Mouse (Mus musculus) MEL (cell line): Measurements from ENCODE around the gene Cdh24. TPM values are rescaled to one million over a fixed set of nuclear protein-coding genes. Genes with fewer than 3 reads are reported as not detected.

ENCODE experiments used
- DNase-seq: peaks from one replicate; pipeline ENCODE4 v3.0.0; 2011; ENCODE audit warnings: low read depth, low spot score
- H3K27ac ChIP-seq: 2 replicates; pipeline ENCODE4 v1.5.1; 2012; ENCODE audit warnings: low read depth, mild to moderate bottlenecking, control low read depth, low read length, moderate library complexity; ENCODE audit not compliant: control insufficient read depth
- H3K27me3 ChIP-seq, 2 experiments: fragments of 150-350 bp in 1 of 2; sonication (generic) in 1 of 2; 2 replicates each; pipeline ENCODE4 v1.6.1; 2012; ENCODE audit warnings: low read length in 2 of 2, mild to moderate bottlenecking in 2 of 2, improper control_type of control experiment in 1 of 2, moderate library complexity in 1 of 2; ENCODE audit not compliant: insufficient read depth in 2 of 2, control insufficient read depth in 1 of 2
- H3K36me3 ChIP-seq, 2 experiments: 2 replicates each; pipeline ENCODE4 v1.6.1; 2012 to 2014; ENCODE audit warnings: low read length in 2 of 2, improper control_type of control experiment in 1 of 2, inconsistent platforms in 1 of 2, mild to moderate bottlenecking in 1 of 2; ENCODE audit not compliant: insufficient read depth in 2 of 2, control insufficient read depth in 1 of 2
- H3K4me1 ChIP-seq, 2 experiments: fragments of 150-350 bp in 1 of 2; sonication (generic) in 1 of 2; 2 replicates each; pipeline ENCODE4 v1.6.1; 2012; ENCODE audit warnings: low read length in 2 of 2, improper control_type of control experiment in 1 of 2, mild to moderate bottlenecking in 1 of 2; ENCODE audit not compliant: insufficient read depth in 2 of 2, control insufficient read depth in 1 of 2
- H3K4me3 ChIP-seq, 2 experiments: fragments of 150-350 bp in 1 of 2; sonication (generic) in 1 of 2; 2 replicates each; pipeline ENCODE4 v1.5.1; 2012; ENCODE audit warnings: low read depth in 2 of 2, low read length in 2 of 2, mild to moderate bottlenecking in 2 of 2, moderate library complexity in 2 of 2, control low read depth in 1 of 2, improper control_type of control experiment in 1 of 2; ENCODE audit not compliant: control insufficient read depth in 1 of 2, insufficient read depth in 1 of 2
- H3K79me2 ChIP-seq: 2 replicates; pipeline ENCODE4 v1.6.1; 2012; ENCODE audit warnings: mild to moderate bottlenecking, low read length, moderate library complexity; ENCODE audit not compliant: control insufficient read depth, poor library complexity, insufficient read depth
- H3K9ac ChIP-seq: 2 replicates; pipeline ENCODE4 v1.6.1; 2012; ENCODE audit warnings: low read depth, mild to moderate bottlenecking, control low read depth, low read length, moderate library complexity; ENCODE audit not compliant: control insufficient read depth, poor library complexity, severe bottlenecking
- H3K9me3 ChIP-seq: fragments of 150-350 bp; sonication (generic); replicated peaks from 2 replicates; pipeline ENCODE4 v1.6.1; 2012; ENCODE audit warnings: mild to moderate bottlenecking, low read length, improper control_type of control experiment, moderate library complexity; ENCODE audit not compliant: insufficient read depth
- BHLHE40 ChIP-seq: IDR thresholded peaks from 2 replicates; pipeline ENCODE4 v1.6.1; 2012; ENCODE audit warnings: low read depth, mild to moderate bottlenecking, inconsistent platforms, low read length, improper control_type of control experiment, borderline replicate concordance
- CHD1 ChIP-seq: IDR thresholded peaks from 2 replicates; pipeline ENCODE4 v1.6.1; 2012; ENCODE audit warnings: low read depth, mild to moderate bottlenecking, inconsistent platforms, low read length, improper control_type of control experiment
- CHD2 ChIP-seq: IDR thresholded peaks from 2 replicates; pipeline ENCODE4 v1.6.1; 2011; ENCODE audit warnings: low read length, improper control_type of control experiment
- CTCF ChIP-seq, 3 experiments: IDR thresholded peaks in 2 of 3; conservative IDR thresholded peaks in 1 of 3; 2 replicates each; pipeline ENCODE4 v1.5.1; 2011 to 2012; ENCODE audit warnings: low read length in 3 of 3, low read depth in 2 of 3, mild to moderate bottlenecking in 2 of 3, improper control_type of control experiment in 1 of 3, inconsistent platforms in 1 of 3, mixed read lengths in 1 of 3, moderate library complexity in 1 of 3; ENCODE audit not compliant: control insufficient read depth in 1 of 3, insufficient read depth in 1 of 3, poor library complexity in 1 of 3, severe bottlenecking in 1 of 3
- E2F4 ChIP-seq: IDR thresholded peaks from 2 replicates; pipeline ENCODE4 v1.6.1; 2011; ENCODE audit warnings: low read depth, low read length, improper control_type of control experiment, borderline replicate concordance
- ELF1 ChIP-seq: IDR thresholded peaks from 2 replicates; pipeline ENCODE4 v1.6.1; 2014; ENCODE audit warnings: low read depth, mild to moderate bottlenecking, inconsistent platforms, low read length, improper control_type of control experiment, moderate library complexity
- ETS1 ChIP-seq: IDR thresholded peaks from 2 replicates; pipeline ENCODE4 v1.6.1; 2012; ENCODE audit warnings: low read depth, mild to moderate bottlenecking, inconsistent platforms, low read length, improper control_type of control experiment, moderate library complexity
- GABPA ChIP-seq: IDR thresholded peaks from 2 replicates; pipeline ENCODE4 v1.6.1; 2012; ENCODE audit warnings: low read depth, mild to moderate bottlenecking, inconsistent platforms, low read length, improper control_type of control experiment, moderate library complexity
- GATA1 ChIP-seq: IDR thresholded peaks from 2 replicates; pipeline ENCODE4 v1.6.1; 2011; ENCODE audit warnings: low read depth, low read length, improper control_type of control experiment
- HCFC1 ChIP-seq: IDR thresholded peaks from 2 replicates; pipeline ENCODE4 v1.6.1; 2012; ENCODE audit warnings: low read depth, mild to moderate bottlenecking, inconsistent platforms, low read length, improper control_type of control experiment, moderate library complexity
- JUND ChIP-seq: IDR thresholded peaks from 2 replicates; pipeline ENCODE4 v1.6.1; 2011; ENCODE audit warnings: low read depth, mild to moderate bottlenecking, improper control_type of control experiment, low read length
- KAT2A ChIP-seq: conservative IDR thresholded peaks from 2 replicates; pipeline ENCODE4 v1.6.1; 2012; ENCODE audit warnings: low read depth, low read length, improper control_type of control experiment, inconsistent platforms
- MAFK ChIP-seq: IDR thresholded peaks from 2 replicates; pipeline ENCODE4 v1.6.1; 2011; ENCODE audit warnings: low read depth, mild to moderate bottlenecking, low read length, improper control_type of control experiment, borderline replicate concordance
- MAX ChIP-seq: IDR thresholded peaks from 2 replicates; pipeline ENCODE4 v1.6.1; 2011; ENCODE audit warnings: low read length, improper control_type of control experiment
- MAZ ChIP-seq: IDR thresholded peaks from 2 replicates; pipeline ENCODE4 v1.6.1; 2012; ENCODE audit warnings: low read depth, mild to moderate bottlenecking, inconsistent platforms, low read length, improper control_type of control experiment
- MEF2A ChIP-seq: IDR thresholded peaks from 2 replicates; pipeline ENCODE4 v1.6.1; 2014; ENCODE audit warnings: low read depth, mild to moderate bottlenecking, inconsistent platforms, low read length, improper control_type of control experiment; ENCODE audit not compliant: poor library complexity, insufficient replicate concordance, severe bottlenecking; ENCODE audit errors: extremely low read depth
- MXI1 ChIP-seq: IDR thresholded peaks from 2 replicates; pipeline ENCODE4 v1.6.1; 2011; ENCODE audit warnings: mild to moderate bottlenecking, low read depth, low read length, improper control_type of control experiment
- MYB ChIP-seq: IDR thresholded peaks from 2 replicates; pipeline ENCODE4 v1.6.1; 2011; ENCODE audit warnings: mild to moderate bottlenecking, low read depth, low read length, improper control_type of control experiment
- MYC ChIP-seq: IDR thresholded peaks from 2 replicates; pipeline ENCODE4 v1.6.1; 2011; ENCODE audit warnings: low read depth, mild to moderate bottlenecking, low read length, improper control_type of control experiment, moderate library complexity
- NELFE ChIP-seq: IDR thresholded peaks from 2 replicates; pipeline ENCODE4 v1.6.1; 2011; ENCODE audit warnings: low read depth, low read length, improper control_type of control experiment
- NRF1 ChIP-seq: IDR thresholded peaks from 2 replicates; pipeline ENCODE4 v1.6.1; 2014; ENCODE audit warnings: low read depth, mild to moderate bottlenecking, inconsistent platforms, low read length, improper control_type of control experiment, moderate library complexity; ENCODE audit not compliant: poor library complexity, insufficient read depth, severe bottlenecking
- POLR2AphosphoS2 ChIP-seq: IDR thresholded peaks from 2 replicates; pipeline ENCODE4 v1.6.1; 2011; ENCODE audit warnings: low read length, improper control_type of control experiment
- POLR2AphosphoS5 ChIP-seq: IDR thresholded peaks from 2 replicates; pipeline ENCODE4 v1.6.1; 2012; ENCODE audit warnings: low read depth, borderline replicate concordance, mild to moderate bottlenecking, inconsistent platforms, low read length, moderate library complexity, mixed read lengths
- RAD21 ChIP-seq: IDR thresholded peaks from 2 replicates; pipeline ENCODE4 v1.6.1; 2011; ENCODE audit warnings: mild to moderate bottlenecking, low read depth, low read length, improper control_type of control experiment
- RCOR1 ChIP-seq: IDR thresholded peaks from 2 replicates; pipeline ENCODE4 v1.6.1; 2012; ENCODE audit warnings: low read depth, mild to moderate bottlenecking, inconsistent platforms, low read length, improper control_type of control experiment
- SIN3A ChIP-seq: IDR thresholded peaks from 2 replicates; pipeline ENCODE4 v1.6.1; 2012; ENCODE audit warnings: low read length, improper control_type of control experiment, inconsistent platforms
- SMC3 ChIP-seq: IDR thresholded peaks from 2 replicates; pipeline ENCODE4 v1.6.1; 2011; ENCODE audit warnings: low read depth, low read length, improper control_type of control experiment
- TAL1 ChIP-seq: IDR thresholded peaks from 2 replicates; pipeline ENCODE4 v1.6.1; 2012; ENCODE audit warnings: mild to moderate bottlenecking, inconsistent platforms, low read length, moderate library complexity, mixed read lengths
- TBP ChIP-seq: IDR thresholded peaks from 2 replicates; pipeline ENCODE4 v1.8.0; 2011; ENCODE audit warnings: low read depth, low read length, improper control_type of control experiment
- TCF12 ChIP-seq: IDR thresholded peaks from 2 replicates; pipeline ENCODE4 v1.6.1; 2014; ENCODE audit warnings: low read depth, mild to moderate bottlenecking, inconsistent platforms, low read length, improper control_type of control experiment, moderate library complexity
- UBTF ChIP-seq: IDR thresholded peaks from 2 replicates; pipeline ENCODE4 v1.6.1; 2012; ENCODE audit warnings: low read depth, mild to moderate bottlenecking, inconsistent platforms, low read length, improper control_type of control experiment, moderate library complexity, borderline replicate concordance; ENCODE audit not compliant: insufficient read depth
- USF1 ChIP-seq: IDR thresholded peaks from 2 replicates; pipeline ENCODE4 v1.6.1; 2014; ENCODE audit warnings: low read depth, mild to moderate bottlenecking, inconsistent platforms, low read length, improper control_type of control experiment, moderate library complexity
- USF2 ChIP-seq, 2 experiments: IDR thresholded peaks; 2 replicates each; pipeline ENCODE4 v1.6.1; 2011 to 2012; ENCODE audit warnings: improper control_type of control experiment in 2 of 2, low read length in 2 of 2, borderline replicate concordance in 1 of 2, inconsistent platforms in 1 of 2, low read depth in 1 of 2, mild to moderate bottlenecking in 1 of 2; ENCODE audit not compliant: insufficient read depth in 1 of 2
- ZC3H11A ChIP-seq: IDR thresholded peaks from 2 replicates; pipeline ENCODE4 v1.6.1; 2012; ENCODE audit warnings: low read depth, mild to moderate bottlenecking, inconsistent platforms, low read length, improper control_type of control experiment
- ZKSCAN1 ChIP-seq: IDR thresholded peaks from 2 replicates; pipeline ENCODE4 v1.6.1; 2012; ENCODE audit warnings: low read depth, mild to moderate bottlenecking, inconsistent platforms, low read length, improper control_type of control experiment, moderate library complexity
- ZMIZ1 ChIP-seq: IDR thresholded peaks from 2 replicates; pipeline ENCODE4 v1.6.1; 2012; ENCODE audit warnings: low read depth, mild to moderate bottlenecking, inconsistent platforms, low read length, improper control_type of control experiment, moderate library complexity
- ZNF384 ChIP-seq: IDR thresholded peaks from 2 replicates; pipeline ENCODE4 v1.6.1; 2012; ENCODE audit warnings: low read depth, mild to moderate bottlenecking, inconsistent platforms, low read length, improper control_type of control experiment
- polyA plus RNA-seq, 2 experiments: library from polyadenylated mRNA; stranded (reverse) in 1 of 2; unstranded in 1 of 2; fragments of >175 nt in 1 of 2; fragments of >200 nt in 1 of 2; gene quantifications; 2 replicates each; pipeline versions ENCODE4 v1.2.1 to v1.2.4; 2012; ENCODE audit warnings: low replicate concordance in 2 of 2, low read depth in 1 of 2; ENCODE audit not compliant: insufficient read length in 2 of 2, insufficient read depth in 1 of 2, missing spikeins in 1 of 2
- total RNA-seq: library from RNA; depleted of rRNA; stranded (reverse); fragments of 300-350 nt; gene quantifications from 2 replicates; pipeline ENCODE4 v1.2.3, GENCODE M21; 2012

The Cdh24 gene
- total and polyA plus RNA-seq, 3 experiments = 0.89 to 5.8 TPM; not detected in 1

GRCm38 (mm10) chr14:54653496-54653895, 12.3 kb upstream of the Cdh24 start:
- Histone ChIP-seq H3K79me2 (peaks cover 24% of the 10 kb centered on the region), H3K9me3 (no peaks in the 10 kb centered on the region), H3K4me1 (peaks cover 3 to 24% of the 10 kb centered on the region in 2 experiments), H3K9ac (peak overlapping the region; percentile 96), H3K27me3 (no peaks in the 10 kb centered on the region), H3K36me3 (peaks cover 9 to 30% of the 10 kb centered on the region in 2 experiments), H3K4me3 (peak overlapping the region; percentile 96 to 97), H3K27ac (peak overlapping the region; percentile 93)
- peak; percentile 93 for DNase-seq
- no peak for TF ChIP-seq E2F4
- TF ChIP-seq MAZ = peak; percentile 86
- no peak for TF ChIP-seq JUND
- TF ChIP-seq TBP = peak; percentile 57; the same call in 1 of the 2 replicates
- TF ChIP-seq CHD1 = peak; percentile 91; the same call in 1 of the 2 replicates
- TF ChIP-seq RCOR1 = no peak
- no peak for TF ChIP-seq GABPA
- no peak for TF ChIP-seq UBTF
- no peak for TF ChIP-seq MYB
- peak; percentile 53; the same call in 1 of the 2 replicates for TF ChIP-seq MAX
- TF ChIP-seq USF2 (IDR thresholded peaks at IDR 0.05; ENCODE audit: borderline replicate concordance in 1 of 2, insufficient read depth in 1 of 2, low read depth in 1 of 2, low read length in 2 of 2) = no peak
- no peak for TF ChIP-seq ZKSCAN1
- peak; percentile 83 for TF ChIP-seq NELFE
- peak; percentile 78 for TF ChIP-seq HCFC1
- no peak for TF ChIP-seq CTCF (IDR thresholded peaks at IDR 0.05 in 2 of 3, conservative IDR thresholded peaks at IDR 0.05 in 1 of 3; ENCODE audit: control insufficient read depth in 1 of 3, insufficient read depth in 1 of 3, low read depth in 2 of 3, low read length in 3 of 3, poor library complexity in 1 of 3, severe bottlenecking in 1 of 3)
- TF ChIP-seq RAD21 = no peak
- no peak for TF ChIP-seq CHD2
- no peak for TF ChIP-seq MEF2A
- TF ChIP-seq BHLHE40 = no peak
- TF ChIP-seq ELF1 = 0 out of 2 replicates have a peak, but pooled peaks have one; percentile 47
- peak; percentile 26; the same call in 1 of the 2 replicates for TF ChIP-seq KAT2A
- TF ChIP-seq POLR2AphosphoS2 = peak; percentile 93
- no peak for TF ChIP-seq ZC3H11A
- no peak for TF ChIP-seq ZNF384
- TF ChIP-seq TCF12 = peak; percentile 62
- TF ChIP-seq GATA1 = no peak
- TF ChIP-seq USF1 = no peak
- peak; percentile 38; the same call in 1 of the 2 replicates for TF ChIP-seq MYC
- peak; percentile 63; the same call in 1 of the 2 replicates for TF ChIP-seq ZMIZ1
- 0 out of 2 replicates have a peak, but pooled peaks have one; percentile 29 for TF ChIP-seq POLR2AphosphoS5
- no peak for TF ChIP-seq TAL1
- no peak; the same call in 1 of the 2 replicates for TF ChIP-seq NRF1
- no peak for TF ChIP-seq MAFK
- TF ChIP-seq MXI1 = peak; percentile 47; the same call in 1 of the 2 replicates
- 0 out of 2 replicates have a peak, but pooled peaks have one; percentile 31 for TF ChIP-seq ETS1
- TF ChIP-seq SIN3A = peak; percentile 60; the same call in 1 of the 2 replicates
- TF ChIP-seq SMC3 = no peak
